Mouse (Mus musculus): ENCODE data around the gene Rbm25. TPM values are rescaled to one million over a fixed set of nuclear protein-coding genes. Genes with fewer than 3 reads are reported as not detected.

Gene Rbm25
- polyA plus RNA-seq, 1 experiment from 2014 or later, result 311 TPM

GRCm38 (mm10) chr12:83706951-83707350 lies 75.9 kb downstream of the Rbm25 start:
- H3K9ac ChIP-seq (replicated peaks), result no peak overlapping the region
- H3K4me3 ChIP-seq (replicated peaks), result no peak overlapping the region
- no peaks in the 10 kb centered on the region for H3K9me3 ChIP-seq
- H3K36me3 ChIP-seq, result peaks cover 53% of the 10 kb centered on the region
- H3K4me1 ChIP-seq (replicated peaks), result peaks cover 4% of the 10 kb centered on the region; the same call in 1 of the 2 replicates
- WGBS, result 64% methylated on average over 4 of the region's 4 CpGs
- H3K27ac ChIP-seq, result no peak overlapping the region
- H3K4me2 ChIP-seq, result no peak overlapping the region
- ATAC-seq (ENCODE audit: insufficient number of reproducible peaks, insufficient read depth, low FRiP score, low TSS enrichment, low read depth), result no peak
- H3K27me3 ChIP-seq, result no peaks in the 10 kb centered on the region

- Histone ChIP-seq H3K4me2 (no peak overlapping the region), H3K9me3 (no peaks in the 10 kb centered on the region), H3K27me3 (no peaks in the 10 kb centered on the region), H3K4me3 (replicated peaks) (no peak overlapping the region), H3K9ac (replicated peaks) (no peak overlapping the region), H3K4me1 (replicated peaks) (peaks cover 4% of the 10 kb centered on the region; the same call in 1 of the 2 replicates), H3K36me3 (peaks cover 59% of the 10 kb centered on the region), H3K27ac (no peak overlapping the region)
- no peak for ATAC-seq (ENCODE audit: insufficient number of reproducible peaks, insufficient read depth, low FRiP score, low TSS enrichment, low read depth)
- WGBS, result 83% methylated on average over 7 of the region's 7 CpGs
Measured at GRCm38 (mm10) chr12:83708160-83709092, 77.4 kb downstream of the Rbm25 start.

- 88% methylated on average over 2 of the region's 2 CpGs for WGBS
- no peak overlapping the region for H3K9ac ChIP-seq (replicated peaks)
- no peak for ATAC-seq (ENCODE audit: insufficient number of reproducible peaks, insufficient read depth, low FRiP score, low TSS enrichment, low read depth)
- no peaks in the 10 kb centered on the region for H3K9me3 ChIP-seq
- peaks cover 62% of the 10 kb centered on the region for H3K36me3 ChIP-seq
- H3K27ac ChIP-seq, result no peak overlapping the region
- H3K4me2 ChIP-seq, result no peak overlapping the region
- no peak overlapping the region for H3K4me3 ChIP-seq (replicated peaks)
- H3K4me1 ChIP-seq (replicated peaks), result peaks cover 4% of the 10 kb centered on the region; the same call in 1 of the 2 replicates
- no peaks in the 10 kb centered on the region for H3K27me3 ChIP-seq
Measured at GRCm38 (mm10) chr12:83709934-83710333, 78.9 kb downstream of the Rbm25 start.

GRCm38 (mm10) chr12:83713749-83714148 lies 82.7 kb downstream of the Rbm25 start:
- no peak overlapping the region for H3K27ac ChIP-seq
- H3K9me3 ChIP-seq, result no peaks in the 10 kb centered on the region
- no peak; the same call in 1 of the 2 replicates for ATAC-seq (ENCODE audit: insufficient number of reproducible peaks, insufficient read depth, low FRiP score, low TSS enrichment, low read depth)
- H3K4me3 ChIP-seq (replicated peaks), result no peak overlapping the region
- no peaks in the 10 kb centered on the region for H3K4me1 ChIP-seq (replicated peaks)
- 52% methylated on average over 2 of the region's 2 CpGs for WGBS
- H3K9ac ChIP-seq (replicated peaks), result no peak overlapping the region
- no peak overlapping the region for H3K4me2 ChIP-seq
- peaks cover 83% of the 10 kb centered on the region for H3K36me3 ChIP-seq
- no peaks in the 10 kb centered on the region for H3K27me3 ChIP-seq

GRCm38 (mm10) chr12:83716416-83717184 lies 85.6 kb downstream of the Rbm25 start:
- H3K36me3 ChIP-seq, result peaks cover 83% of the 10 kb centered on the region
- H3K27me3 ChIP-seq, result no peaks in the 10 kb centered on the region
- H3K9me3 ChIP-seq, result no peaks in the 10 kb centered on the region
- 0 out of 2 replicates have a peak, but pooled peaks cover 9% of the 10 kb centered on the region for H3K4me1 ChIP-seq (replicated peaks)
- 95% methylated on average over 15 of the region's 15 CpGs for WGBS
- H3K4me3 ChIP-seq (replicated peaks), result no peak overlapping the region
- ATAC-seq (ENCODE audit: insufficient number of reproducible peaks, insufficient read depth, low FRiP score, low TSS enrichment, low read depth), result no peak
- H3K27ac ChIP-seq, result no peak overlapping the region
- no peak overlapping the region for H3K9ac ChIP-seq (replicated peaks)
- H3K4me2 ChIP-seq, result no peak overlapping the region

GRCm38 (mm10) chr12:83719431-83719830 lies 88.4 kb downstream of the Rbm25 start:
- 0 out of 2 replicates have a peak, but pooled peaks cover 9% of the 10 kb centered on the region for H3K4me1 ChIP-seq (replicated peaks)
- no peaks in the 10 kb centered on the region for H3K9me3 ChIP-seq
- H3K9ac ChIP-seq (replicated peaks), result no peak overlapping the region
- H3K4me2 ChIP-seq, result no peak overlapping the region
- no peaks in the 10 kb centered on the region for H3K27me3 ChIP-seq
- no peak overlapping the region for H3K27ac ChIP-seq
- ATAC-seq (ENCODE audit: insufficient number of reproducible peaks, insufficient read depth, low FRiP score, low TSS enrichment, low read depth), result no peak
- H3K4me3 ChIP-seq (replicated peaks), result no peak overlapping the region
- peaks cover 81% of the 10 kb centered on the region for H3K36me3 ChIP-seq
- 95% methylated on average over 1 of the region's 1 CpGs for WGBS

GRCm38 (mm10) chr12:83721281-83721680 lies 90.2 kb downstream of the Rbm25 start:
- Histone ChIP-seq H3K27me3 (no peaks in the 10 kb centered on the region), H3K4me3 (replicated peaks) (no peak overlapping the region), H3K36me3 (peaks cover 81% of the 10 kb centered on the region), H3K27ac (peak overlapping the region; percentile 83; the same call in 1 of the 2 replicates), H3K4me1 (replicated peaks) (0 out of 2 replicates have a peak, but pooled peaks cover 11% of the 10 kb centered on the region), H3K4me2 (no peak overlapping the region), H3K9ac (replicated peaks) (no peak overlapping the region), H3K9me3 (no peaks in the 10 kb centered on the region)
- no peak; the same call in 1 of the 2 replicates for ATAC-seq (ENCODE audit: insufficient number of reproducible peaks, insufficient read depth, low FRiP score, low TSS enrichment, low read depth)
- 63% methylated on average over 6 of the region's 6 CpGs for WGBS

- Histone ChIP-seq H3K36me3 (peaks cover 80% of the 10 kb centered on the region), H3K27me3 (no peaks in the 10 kb centered on the region), H3K9me3 (no peaks in the 10 kb centered on the region), H3K4me1 (replicated peaks) (0 out of 2 replicates have a peak, but pooled peaks cover 15% of the 10 kb centered on the region), H3K4me3 (replicated peaks) (no peak overlapping the region), H3K27ac (no peak overlapping the region), H3K9ac (replicated peaks) (no peak overlapping the region), H3K4me2 (no peak overlapping the region)
- no peak for ATAC-seq (ENCODE audit: insufficient number of reproducible peaks, insufficient read depth, low FRiP score, low TSS enrichment, low read depth)
- 82% methylated on average over 3 of the region's 3 CpGs for WGBS
Measured at GRCm38 (mm10) chr12:83723037-83723436, 92.0 kb downstream of the Rbm25 start.

GRCm38 (mm10) chr12:83726510-83727308 lies 95.7 kb downstream of the Rbm25 start:
- peak overlapping the region; percentile 41 for H3K27ac ChIP-seq
- H3K36me3 ChIP-seq, result peaks cover 95% of the 10 kb centered on the region
- no peaks in the 10 kb centered on the region for H3K27me3 ChIP-seq
- H3K9ac ChIP-seq (replicated peaks), result no peak overlapping the region
- H3K4me3 ChIP-seq (replicated peaks), result no peak overlapping the region
- no peak overlapping the region for H3K4me2 ChIP-seq
- H3K9me3 ChIP-seq, result no peaks in the 10 kb centered on the region
- 67% methylated on average over 12 of the region's 12 CpGs for WGBS
- 0 out of 2 replicates have a peak, but pooled peaks cover 6% of the 10 kb centered on the region for H3K4me1 ChIP-seq (replicated peaks)
- no peak for ATAC-seq (ENCODE audit: insufficient number of reproducible peaks, insufficient read depth, low FRiP score, low TSS enrichment, low read depth)

GRCm38 (mm10) chr12:83732225-83732624 lies 101.2 kb downstream of the Rbm25 start:
- no peaks in the 10 kb centered on the region for H3K27me3 ChIP-seq
- H3K4me2 ChIP-seq, result no peak overlapping the region
- no peak overlapping the region for H3K27ac ChIP-seq
- H3K9me3 ChIP-seq, result no peaks in the 10 kb centered on the region
- 94% methylated on average over 5 of the region's 5 CpGs for WGBS
- no peak overlapping the region for H3K9ac ChIP-seq (replicated peaks)
- no peak for ATAC-seq (ENCODE audit: insufficient number of reproducible peaks, insufficient read depth, low FRiP score, low TSS enrichment, low read depth)
- H3K36me3 ChIP-seq, result peaks cover 96% of the 10 kb centered on the region
- H3K4me3 ChIP-seq (replicated peaks), result no peak overlapping the region
- no peaks in the 10 kb centered on the region for H3K4me1 ChIP-seq (replicated peaks)
